Mouse (Mus musculus) heart, adult 2 months (tissue): Measurements from ENCODE around the gene Zcrb1.

ENCODE experiments used
- CTCF ChIP-seq: fragments of 200-600 bp; IDR thresholded peaks from 2 replicates; pipeline ENCODE4 v1.8.1; 2022; ENCODE audit warnings: antibody characterized with exemption, mild to moderate bottlenecking, moderate library complexity
- EP300 ChIP-seq: fragments of 200-500 bp; IDR thresholded peaks from 2 replicates; pipeline ENCODE4 v1.6.1; 2011; ENCODE audit warnings: low read depth, low read length, control low read depth; ENCODE audit not compliant: insufficient read depth
- POLR2A ChIP-seq: fragments of 200-500 bp; IDR thresholded peaks from 2 replicates; pipeline ENCODE4 v1.6.1; 2011; ENCODE audit warnings: mild to moderate bottlenecking, low read depth, low read length, control low read depth; ENCODE audit not compliant: insufficient read depth

- TF ChIP-seq CTCF, result no peak
- TF ChIP-seq EP300, result no peak
- no peak for TF ChIP-seq POLR2A
These were observed 29.6 kb downstream of the Zcrb1 start for GRCm38 (mm10) chr15:93368558-93368957.
